Mouse (Mus musculus): ENCODE data around the gene Crybg2.
A peak's percentile ranks its signal among the peaks of the same experiment; 100 is the strongest.

The Crybg2 gene

GRCm38 (mm10) chr4:134096120-134096519 lies 35.5 kb downstream of the Crybg2 start:
- no peak for DNase-seq

GRCm38 (mm10) chr4:134097015-134097608 lies 36.5 kb downstream of the Crybg2 start:
- peak in 1 of 2 experiments; percentile 62 for DNase-seq

- peak; percentile 83 to 90 for DNase-seq
These were observed 38.0 kb downstream of the Crybg2 start for GRCm38 (mm10) chr4:134098628-134099027.

GRCm38 (mm10) chr4:134100245-134100644 lies 39.6 kb downstream of the Crybg2 start:
- DNase-seq: no peak

- DNase-seq: peak; percentile 78 to 84
These were observed 41.5 kb downstream of the Crybg2 start, which contains the start of gene Ubxn11 for GRCm38 (mm10) chr4:134101979-134102741. Gene Ubxn11 (plus strand): TSS chr4:134102570.

- no peak for DNase-seq
These were observed 42.1 kb downstream of the Crybg2 start for GRCm38 (mm10) chr4:134102742-134103119.

- no peak for DNase-seq
These were observed 45.5 kb downstream of the Crybg2 start for GRCm38 (mm10) chr4:134106105-134106504.

- DNase-seq: no peak
These were observed 47.1 kb downstream of the Crybg2 start for GRCm38 (mm10) chr4:134107730-134108129.

- no peak for DNase-seq
These were observed 47.6 kb downstream of the Crybg2 start for GRCm38 (mm10) chr4:134108196-134108595.

GRCm38 (mm10) chr4:134110653-134111052 lies 50.0 kb downstream of the Crybg2 start:
- no peak for DNase-seq

- DNase-seq: no peak
These were observed 51.8 kb downstream of the Crybg2 start for GRCm38 (mm10) chr4:134112403-134112802.

GRCm38 (mm10) chr4:134113356-134113994 lies 52.9 kb downstream of the Crybg2 start:
- DNase-seq: no peak

- DNase-seq: no peak
These were observed 53.4 kb downstream of the Crybg2 start for GRCm38 (mm10) chr4:134114038-134114437.

GRCm38 (mm10) chr4:134115215-134116144 lies 54.9 kb downstream of the Crybg2 start:
- DNase-seq: peak in 1 of 2 experiments; percentile 71

- no peak for DNase-seq
These were observed 55.9 kb downstream of the Crybg2 start for GRCm38 (mm10) chr4:134116501-134116900.

GRCm38 (mm10) chr4:134117012-134117411 lies 56.4 kb downstream of the Crybg2 start:
- DNase-seq: peak; percentile 74 to 90

GRCm38 (mm10) chr4:134118126-134118800 lies 57.6 kb downstream of the Crybg2 start:
- DNase-seq: peak in 1 of 2 experiments; percentile 77

- peak in 1 of 2 experiments; percentile 39 for DNase-seq
These were observed 58.4 kb downstream of the Crybg2 start for GRCm38 (mm10) chr4:134119042-134119441.

- peak in 1 of 2 experiments; percentile 50 for DNase-seq
These were observed 59.0 kb downstream of the Crybg2 start for GRCm38 (mm10) chr4:134119644-134120043.

GRCm38 (mm10) chr4:134120192-134120805 lies 59.7 kb downstream of the Crybg2 start:
- no peak for DNase-seq

GRCm38 (mm10) chr4:134120916-134121315 lies 60.3 kb downstream of the Crybg2 start:
- peak in 1 of 2 experiments; percentile 42 for DNase-seq

Measured in thymus, adult 18-20 months (tissue).